ENCODE assay signal across 8 mouse cellular contexts in the genomic region with DNA sequence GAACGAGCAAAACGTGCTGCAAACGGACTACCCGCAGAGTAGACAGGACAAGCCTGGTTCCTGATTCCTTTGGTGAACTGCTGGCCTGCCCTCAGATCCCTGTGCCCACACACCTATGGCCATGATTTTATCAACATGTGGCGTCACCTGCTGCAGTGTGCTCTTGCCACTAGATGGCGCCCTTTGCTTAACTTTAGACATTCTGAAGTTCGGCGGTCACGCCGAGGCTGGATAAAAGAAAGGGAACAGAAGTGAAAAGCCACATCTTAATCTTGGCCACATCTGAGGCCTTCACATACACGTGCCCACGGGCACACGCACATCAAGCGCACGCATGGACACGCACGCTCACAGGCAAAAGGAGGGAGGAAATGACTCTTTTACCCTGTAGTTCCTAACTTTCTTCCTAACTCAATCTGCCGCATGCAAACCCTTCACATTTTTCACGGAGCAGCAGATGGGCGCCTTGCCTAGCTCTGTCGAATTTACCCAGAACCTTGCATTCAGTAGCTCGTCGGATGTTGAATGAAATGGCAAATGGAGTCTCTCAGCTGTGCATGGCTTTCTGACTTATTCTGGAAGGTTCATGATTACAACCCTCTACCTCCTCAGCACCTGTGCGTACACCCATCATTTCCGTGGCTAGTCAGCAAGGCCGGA. TPM values are rescaled to one million over a fixed set of nuclear protein-coding genes. Genes with fewer than 3 reads are reported as not detected.
DNase-seq lines count a peak whose midpoint lies in the region; ATAC-seq and TF ChIP-seq lines count a peak whose summit lies in the region.

No protein-coding gene starts in this region.

- H3K4me1 ChIP-seq in heart, postnatal 0 days (ENCODE audit: control insufficient read depth, insufficient read depth): no peaks in the 10 kb centered on the region
- no peaks in the 10 kb centered on the region for H3K4me1 ChIP-seq in liver, postnatal 0 days (ENCODE audit: insufficient read depth)
- H3K4me1 ChIP-seq in neural tube, embryonic 14.5 days (ENCODE audit: control insufficient read depth, insufficient read depth, low read length): no peaks in the 10 kb centered on the region
- H3K4me1 ChIP-seq in testis, adult 2 months (ENCODE audit: control insufficient read depth, insufficient read depth, low read length): no peaks in the 10 kb centered on the region; the same call in 1 of the 2 replicates

- peak; percentile 97 for TF ChIP-seq CTCF in heart, postnatal 0 days (IDR thresholded peaks at IDR 0.05; ENCODE audit: low read depth)
- peak; percentile 97 for TF ChIP-seq CTCF in liver, postnatal 0 days (IDR thresholded peaks at IDR 0.05; ENCODE audit: low read depth)
- TF ChIP-seq CTCF in testis, adult 2 months (IDR thresholded peaks at IDR 0.05; ENCODE audit: control insufficient read depth, insufficient read depth, insufficient replicate concordance, low read depth, low read length): peak; percentile 99

- no peak for TF ChIP-seq POLR2A in testis, adult 2 months (IDR thresholded peaks at IDR 0.05; ENCODE audit: control insufficient read depth, low read depth, low read length)

- H3K9me3 ChIP-seq in heart, postnatal 0 days (replicated peaks; ENCODE audit: control insufficient read depth, low read length): no peaks in the 10 kb centered on the region
- 0 out of 2 replicates have a peak, but pooled peaks cover 7% of the 10 kb centered on the region for H3K9me3 ChIP-seq in liver, postnatal 0 days (ENCODE audit: low read length)
- 0 out of 2 replicates have a peak, but pooled peaks cover 4% of the 10 kb centered on the region for H3K9me3 ChIP-seq in neural tube, embryonic 14.5 days (ENCODE audit: control insufficient read depth, low read length)

- H3K36me3 ChIP-seq in heart, postnatal 0 days (replicated peaks; ENCODE audit: control insufficient read depth, insufficient read depth, low read length): no peaks in the 10 kb centered on the region
- no peaks in the 10 kb centered on the region for H3K36me3 ChIP-seq in liver, postnatal 0 days (replicated peaks; ENCODE audit: insufficient read depth, low read length)
- no peaks in the 10 kb centered on the region for H3K36me3 ChIP-seq in neural tube, embryonic 14.5 days (ENCODE audit: control insufficient read depth, insufficient read depth, low read length)
- H3K36me3 ChIP-seq in testis, adult 2 months (ENCODE audit: control insufficient read depth, insufficient read depth, low read length): no peaks in the 10 kb centered on the region

- H3K27ac ChIP-seq in heart, postnatal 0 days (ENCODE audit: low read depth): no peak overlapping the region
- no peak overlapping the region for H3K27ac ChIP-seq in liver, postnatal 0 days (ENCODE audit: low read depth)
- H3K27ac ChIP-seq in neural tube, embryonic 14.5 days (ENCODE audit: low read depth, low read length): no peak overlapping the region
- H3K27ac ChIP-seq in testis, adult 2 months (ENCODE audit: control insufficient read depth, insufficient read depth, low read depth, low read length): no peak overlapping the region

- peak; percentile 65; the same call in 1 of the 2 replicates for ATAC-seq in erythroblast, adult 5-6 weeks (replicated peaks; ENCODE audit: low FRiP score, poor library complexity, severe bottlenecking)
- ATAC-seq in heart, postnatal 0 days (ENCODE audit: insufficient read depth, low read depth): peak; percentile 78
- peak; percentile 63 for ATAC-seq in liver, postnatal 0 days
- ATAC-seq in neural tube, embryonic 14.5 days (ENCODE audit: low read depth): peak; percentile 92

- no peak overlapping the region for H3K9ac ChIP-seq in heart, postnatal 0 days (replicated peaks; ENCODE audit: low read depth, low read length)
- no peak overlapping the region for H3K9ac ChIP-seq in liver, postnatal 0 days (replicated peaks)
- no peak overlapping the region for H3K9ac ChIP-seq in neural tube, embryonic 14.5 days (replicated peaks; ENCODE audit: low read depth, low read length)

- peak; percentile 78 to 81 for DNase-seq in B cell, adult 2 months
- peak; percentile 90 for DNase-seq in brain, adult 2 months (ENCODE audit: low read depth, low spot score)
- peak; percentile 71 for DNase-seq in heart, postnatal 0 days (ENCODE audit: low spot score)
- DNase-seq in large intestine, adult 2 months (ENCODE audit: low read depth, low spot score): peak; percentile 81
- DNase-seq in liver, postnatal 0 days: peak; percentile 84

- H3K27me3 ChIP-seq in heart, postnatal 0 days (ENCODE audit: control insufficient read depth, insufficient read depth, low read length): no peaks in the 10 kb centered on the region
- H3K27me3 ChIP-seq in liver, postnatal 0 days (ENCODE audit: insufficient read depth, low read length): no peaks in the 10 kb centered on the region
- H3K27me3 ChIP-seq in neural tube, embryonic 14.5 days (ENCODE audit: control insufficient read depth, insufficient read depth, low read length): no peaks in the 10 kb centered on the region
- no peaks in the 10 kb centered on the region for H3K27me3 ChIP-seq in testis, adult 2 months (ENCODE audit: control insufficient read depth, insufficient read depth, low read length)

- H3K4me3 ChIP-seq in heart, postnatal 0 days (ENCODE audit: low read depth, low read length): no peak overlapping the region
- no peak overlapping the region for H3K4me3 ChIP-seq in liver, postnatal 0 days (ENCODE audit: low read depth, low read length)
- H3K4me3 ChIP-seq in neural tube, embryonic 14.5 days (ENCODE audit: low read depth, low read length): no peak overlapping the region
- no peak overlapping the region for H3K4me3 ChIP-seq in testis, adult 2 months (ENCODE audit: control insufficient read depth, low read depth, low read length)

- WGBS in heart, postnatal 0 days: 19% methylated on average over 26 of the region's 26 CpGs
- 16% methylated on average over 26 of the region's 26 CpGs for WGBS in large intestine, adult 2 months
- 23% methylated on average over 26 of the region's 26 CpGs for WGBS in liver, postnatal 0 days (ENCODE audit: insufficient replicate concordance)
- 24% methylated on average over 26 of the region's 26 CpGs for WGBS in neural tube, embryonic 14.5 days

- TF ChIP-seq EP300 in heart, postnatal 0 days (IDR thresholded peaks at IDR 0.05; ENCODE audit: low read depth): no peak
- no peak for TF ChIP-seq EP300 in liver, postnatal 0 days (IDR thresholded peaks at IDR 0.05; ENCODE audit: low read depth)

- H3K4me2 ChIP-seq in heart, postnatal 0 days (ENCODE audit: low read depth, low read length): peak overlapping the region; percentile 37; the same call in 1 of the 2 replicates
- H3K4me2 ChIP-seq in liver, postnatal 0 days (ENCODE audit: low read depth, low read length): peak overlapping the region; percentile 30; the same call in 1 of the 2 replicates
- no peak overlapping the region for H3K4me2 ChIP-seq in neural tube, embryonic 14.5 days (ENCODE audit: low read depth, low read length)

RNA-seq across cellular contexts. Expression of gene Adgrf1, which starts 4.8 kb away (rescaled TPM):
- not detected in 2 replicates for total RNA-seq in erythroblast, adult 5-6 weeks (2015; ENCODE audit: low replicate concordance)
- not detected in 2 replicates for total RNA-seq in erythroblast, adult 5-6 weeks (2017; ENCODE audit: low replicate concordance)
- total RNA-seq in heart, postnatal 0 days (2014; rRNA removed; ENCODE audit: low replicate concordance): not detected in 2 replicates
- not detected in 2 replicates for polyA plus RNA-seq in heart, postnatal 0 days (2015; fragmentation: Nextera tagmentation; extraction: Ambion mirVana)
- 0.04 and 0.12 TPM in 2 replicates for polyA plus RNA-seq in large intestine, adult 2 months (2012; rRNA removed)
- 0.60 and 0.69 TPM in 2 replicates for polyA plus RNA-seq in liver, postnatal 0 days (2015; fragmentation: Nextera tagmentation; extraction: Ambion mirVana)
- not detected in 2 replicates for polyA plus RNA-seq in neural tube, embryonic 14.5 days (2014; fragmentation: Nextera tagmentation; extraction: Ambion mirVana)
- polyA plus RNA-seq in testis, adult 2 months (2012; rRNA removed): 0.09 and 0.24 TPM in 2 replicates
